Mouse (Mus musculus) gastrocnemius, postnatal 10 days (tissue): ENCODE results near the gene Sars. TPM values are rescaled to one million over a fixed set of nuclear protein-coding genes. Genes with fewer than 3 reads are reported as not detected.

Source experiments
- DNase-seq: peaks from one replicate; pipeline ENCODE4 v3.0.0; 2021; ENCODE audit warnings: mixed read lengths
- total RNA-seq, 2 experiments: library from RNA; stranded (reverse); gene quantifications; 2 replicates each; pipeline ENCODE4 v1.2.3; 2021

Sars gene
- total RNA-seq, 2 experiments from 2014 or later: 109 to 111 TPM

- no peak for DNase-seq
These were observed 52.7 kb downstream of the Sars start for GRCm38 (mm10) chr3:108392299-108392698.

GRCm38 (mm10) chr3:108389111-108389545, 55.9 kb downstream of the Sars start:
- peak; percentile 97 for DNase-seq

DNA sequence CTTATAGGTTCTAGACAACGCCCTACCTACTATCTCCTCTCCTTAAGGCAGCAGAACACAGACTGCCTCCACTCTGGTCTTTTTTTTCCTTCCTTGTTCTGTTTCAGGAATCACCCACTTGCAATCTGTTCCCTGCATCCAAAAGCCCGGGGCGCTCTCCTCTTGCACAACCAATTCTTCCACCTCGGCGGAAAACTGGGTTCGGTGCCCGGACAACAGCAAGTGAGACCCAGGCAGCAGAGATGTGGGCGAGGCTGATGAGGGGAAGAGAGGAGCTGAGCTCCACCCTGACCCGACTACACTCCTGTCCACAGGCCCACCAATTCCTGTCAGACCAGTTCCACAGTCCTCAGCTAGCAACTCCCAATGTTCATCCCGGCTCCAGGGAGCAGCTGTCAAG, 58.8 kb downstream of the Sars start:
- no peak for DNase-seq

DNA sequence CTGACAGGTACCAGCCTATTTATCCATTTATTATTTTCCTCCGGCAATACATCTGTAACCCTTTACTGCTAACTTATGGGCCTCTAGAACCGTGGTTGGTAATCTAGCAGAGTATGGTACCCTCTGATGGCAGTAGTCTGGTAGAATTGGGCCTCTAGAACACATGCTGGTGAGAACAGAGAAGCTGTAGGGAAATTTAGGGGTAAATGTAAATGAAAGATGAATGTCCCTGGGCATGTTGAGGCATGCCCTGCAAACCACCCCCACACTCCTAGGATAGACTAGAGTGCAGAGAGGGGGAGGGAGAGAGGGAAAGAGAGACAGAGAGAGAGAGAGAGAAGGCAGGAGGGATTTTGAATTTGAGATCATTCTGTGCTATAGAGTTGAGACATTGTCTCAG, 60.6 kb downstream of the Sars start:
- DNase-seq: no peak

DNA sequence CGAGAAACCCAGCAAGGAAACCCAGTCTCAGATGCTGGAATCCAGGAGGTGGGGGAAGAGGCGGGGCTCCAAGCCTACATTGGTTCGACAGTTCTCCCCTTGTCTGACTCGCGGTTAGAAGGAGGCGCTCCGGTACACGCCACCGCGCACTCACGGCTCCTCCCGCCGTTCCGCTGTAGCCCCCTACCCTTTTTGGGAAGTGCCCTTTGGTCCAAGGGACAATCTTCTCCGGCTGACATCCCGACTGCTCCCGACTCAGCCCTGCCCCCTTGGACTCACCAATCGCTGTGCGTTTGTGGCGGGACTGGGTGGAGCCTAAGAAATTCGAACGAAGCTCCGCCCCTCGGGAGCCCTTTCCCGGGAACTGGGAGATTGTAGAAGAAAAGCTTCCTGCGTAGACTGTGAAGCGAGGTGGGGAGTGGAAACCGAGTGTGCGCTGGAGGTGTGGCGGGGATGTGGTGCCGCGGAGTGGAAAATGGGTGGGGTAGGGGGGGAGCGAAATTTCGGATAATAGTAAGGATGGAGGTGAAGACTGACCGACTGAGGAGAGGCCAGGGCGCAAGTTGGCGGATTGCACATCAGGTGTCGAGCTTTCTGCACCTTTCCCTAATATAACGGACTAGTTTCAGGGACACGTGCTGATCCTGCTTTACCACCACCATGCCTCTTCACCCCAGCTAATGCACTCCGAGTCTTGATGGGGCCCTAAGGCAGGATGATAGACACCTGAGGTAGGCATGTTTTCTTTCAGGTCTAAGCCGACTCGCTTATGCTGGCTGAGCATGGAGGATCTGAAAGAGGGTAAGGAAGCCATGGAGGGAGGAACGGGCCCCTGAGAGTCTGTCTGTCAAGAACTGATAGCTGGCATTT, 61.3 kb downstream of the Sars start, which contains the start of gene Psrc1:
Gene Psrc1, plus strand, starts transcription at position 355 of the 870 bp plus-strand sequence.
- peak; percentile 85 for DNase-seq

- DNase-seq: no peak
These were observed 62.8 kb downstream of the Sars start for GRCm38 (mm10) chr3:108381945-108382875.

DNA sequence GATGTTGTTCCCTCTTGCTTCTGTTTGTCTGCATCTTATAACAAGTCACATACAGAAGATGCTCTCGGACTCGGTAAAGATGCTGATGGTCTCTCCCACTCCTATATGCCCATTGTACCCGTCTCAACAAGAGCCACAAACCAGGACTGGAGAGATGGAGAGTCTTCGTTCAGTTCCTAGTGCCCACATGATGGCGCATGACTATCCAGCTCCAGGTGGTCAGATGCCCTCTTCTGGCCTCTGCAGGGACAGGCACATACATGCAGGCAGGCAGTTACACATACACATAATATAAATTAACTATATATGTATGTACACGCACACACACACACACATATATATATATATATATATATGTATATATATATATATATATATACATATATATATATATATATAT, 64.3 kb downstream of the Sars start:
- DNase-seq: no peak

DNA sequence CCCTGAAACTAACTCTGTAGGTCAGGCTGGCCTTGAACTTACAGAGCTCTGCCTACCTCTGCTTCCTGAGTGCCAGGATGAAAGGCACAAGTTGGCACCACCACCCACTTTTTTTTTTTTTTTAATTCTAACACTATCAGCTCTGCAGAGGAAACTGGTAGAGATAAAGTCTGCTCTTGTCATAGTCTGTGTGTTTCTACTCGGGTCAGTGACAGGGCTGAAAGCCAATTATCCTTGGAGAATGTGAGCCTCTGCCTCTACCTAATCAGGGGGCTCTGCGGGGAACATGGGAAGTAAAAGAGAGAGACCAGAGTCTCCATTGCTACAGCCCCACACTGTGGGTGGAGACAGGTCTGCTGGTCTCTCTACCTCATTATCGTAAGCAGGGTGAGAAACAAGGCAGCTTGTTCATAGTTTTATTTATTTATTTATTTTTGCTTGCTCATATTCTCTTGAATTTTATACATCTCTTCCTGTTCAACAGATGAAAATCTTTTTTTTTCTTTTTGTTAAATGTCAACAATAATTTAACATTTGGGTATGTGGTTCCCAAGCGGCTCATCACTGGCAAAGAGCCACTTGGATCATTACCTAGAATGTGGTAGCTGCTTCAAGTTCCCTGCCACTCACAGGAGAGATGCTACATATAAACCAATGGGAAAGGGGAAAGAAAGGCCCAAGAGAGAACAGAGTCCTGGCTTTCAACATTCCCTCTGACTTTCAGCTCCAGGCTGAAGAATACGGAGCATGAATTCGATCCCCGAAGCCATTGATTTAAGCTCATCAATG, 65.9 kb downstream of the Sars start:
- no peak for DNase-seq

Other genes starting within 250 kb of the Sars start
- gene Cyb561d1, start 244.0 kb downstream of the Sars start, total RNA-seq: 1 to 10 TPM; 3.5 to 4.2 TPM
- gene Atxn7l2, start 234.3 kb downstream of the Sars start, total RNA-seq: 10 to 100 TPM; 13.2 to 18.4 TPM
- 1,000 to 10,000 TPM in 1 of 2 experiments, 100 to 1,000 TPM in 1; 890 to 1,000 TPM for gene Sypl2, start 218.6 kb downstream of the Sars start, total RNA-seq
- 10 to 100 TPM; 94.7 to 96.4 TPM for gene Psma5, start 188.3 kb downstream of the Sars start, total RNA-seq
- 10 to 100 TPM; 57.0 to 59.6 TPM for gene Sort1, start 161.1 kb downstream of the Sars start, total RNA-seq
- gene Mybphl, start 80.3 kb downstream of the Sars start, total RNA-seq: not detected
- gene Psrc1, start 61.4 kb downstream of the Sars start, total RNA-seq: 1 to 10 TPM; 2.3 to 3.0 TPM
- gene Celsr2, start 29.7 kb downstream of the Sars start, total RNA-seq: 1 to 10 TPM; 2.9 to 4.3 TPM
- not detected for gene 1700013F07Rik, start 88.9 kb upstream of the Sars start, total RNA-seq
- under 1 TPM; 0.19 to 0.25 TPM for gene 5330417C22Rik, start 91.3 kb upstream of the Sars start, total RNA-seq
- 10 to 100 TPM; 23.1 to 24.9 TPM for gene Tmem167b, start 117.3 kb upstream of the Sars start, total RNA-seq
- 10 to 100 TPM; 19.4 to 22.6 TPM for gene Taf13, start 126.5 kb upstream of the Sars start, total RNA-seq
- 1 to 10 TPM; 6.2 to 7.7 TPM for gene Wdr47, start 146.1 kb upstream of the Sars start, total RNA-seq
- gene Clcc1, start 208.7 kb upstream of the Sars start, total RNA-seq: 10 to 100 TPM; 26.4 to 29.9 TPM